Mouse (Mus musculus): ENCODE measurements around the gene Gfod2. TPM values are rescaled to one million over a fixed set of nuclear protein-coding genes. Genes with fewer than 3 reads are reported as not detected.
A peak's percentile ranks its signal among the peaks of the same experiment; 100 is the strongest.

Gfod2 gene
- polyA plus RNA-seq, 1 experiment from 2014 or later = 11.8 TPM

DNA sequence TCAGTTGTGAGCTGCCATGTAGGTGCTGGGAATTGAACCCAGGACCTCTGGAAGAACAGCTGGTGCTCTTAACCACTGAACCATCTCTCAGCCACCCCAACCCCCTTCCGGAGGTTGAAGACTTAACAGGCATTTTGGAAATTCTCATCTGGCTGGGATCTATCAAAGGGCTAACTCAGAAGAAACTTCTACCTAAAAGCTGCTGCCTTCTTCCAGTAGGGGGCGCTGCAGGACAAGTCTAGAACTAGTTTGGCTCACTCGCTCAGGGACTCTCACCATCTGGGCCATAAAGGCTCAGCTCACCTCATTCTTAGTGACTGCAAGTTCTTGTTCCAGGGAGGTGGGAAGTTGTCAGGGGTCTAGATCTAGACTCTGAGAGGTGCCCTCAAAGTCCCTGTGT, 44.3 kb downstream of the Gfod2 start:
- H3K9me3 ChIP-seq (ENCODE audit: control insufficient read depth, low read length) = no peaks in the 10 kb centered on the region
- H3K9ac ChIP-seq (ENCODE audit: low read length) = no peak overlapping the region
- ATAC-seq (replicated peaks; ENCODE audit: low FRiP score, low TSS enrichment, low read depth) (peak; percentile 76; the same call in 1 of the 2 replicates), DNase-seq (ENCODE audit: low spot score) (peak; percentile 97)
- H3K36me3 ChIP-seq (ENCODE audit: control insufficient read depth, insufficient read depth, low read length) = no peaks in the 10 kb centered on the region
- H3K4me2 ChIP-seq (ENCODE audit: low read length) = no peak overlapping the region
- 5% methylated on average over 3 of the region's 3 CpGs for WGBS
- no peak overlapping the region for H3K27ac ChIP-seq (ENCODE audit: low read depth)
- H3K27me3 ChIP-seq (replicated peaks; ENCODE audit: control insufficient read depth, insufficient read depth, low read length) = no peaks in the 10 kb centered on the region
- H3K4me1 ChIP-seq (replicated peaks; ENCODE audit: control insufficient read depth, insufficient read depth, low read length) = no peaks in the 10 kb centered on the region
- no peak overlapping the region for H3K4me3 ChIP-seq (ENCODE audit: low read depth, low read length)

DNA sequence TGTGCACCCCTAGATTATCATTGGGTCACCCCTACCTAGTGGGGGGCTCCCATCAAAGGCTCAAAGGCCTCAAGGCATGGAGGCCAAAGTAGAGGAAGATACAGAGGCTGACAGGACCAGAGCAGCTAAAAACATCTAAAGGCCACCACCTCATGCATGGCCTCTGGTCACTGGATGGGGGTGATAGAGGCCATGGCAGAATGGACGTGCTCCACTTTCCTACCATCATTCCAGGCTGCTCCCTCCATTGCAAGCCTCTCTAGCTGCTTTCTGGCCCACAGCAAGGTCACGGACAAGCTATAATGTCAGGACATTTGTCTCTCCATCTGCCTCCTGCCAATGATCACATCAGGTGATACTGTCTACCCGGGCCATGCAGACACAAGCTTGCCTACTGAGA, 46.2 kb downstream of the Gfod2 start:
- no peak overlapping the region for H3K4me3 ChIP-seq (ENCODE audit: low read depth, low read length)
- H3K27me3 ChIP-seq (replicated peaks; ENCODE audit: control insufficient read depth, insufficient read depth, low read length) = no peaks in the 10 kb centered on the region
- no peak for DNase-seq (ENCODE audit: low spot score)
- no peaks in the 10 kb centered on the region for H3K36me3 ChIP-seq (ENCODE audit: control insufficient read depth, insufficient read depth, low read length)
- H3K9me3 ChIP-seq (ENCODE audit: control insufficient read depth, low read length) = no peaks in the 10 kb centered on the region
- H3K27ac ChIP-seq (ENCODE audit: low read depth) = no peak overlapping the region
- H3K4me1 ChIP-seq (replicated peaks; ENCODE audit: control insufficient read depth, insufficient read depth, low read length) = no peaks in the 10 kb centered on the region
- WGBS = 80% methylated on average over 3 of the region's 3 CpGs
- ATAC-seq (replicated peaks; ENCODE audit: low FRiP score, low TSS enrichment, low read depth) = no peak
- H3K4me2 ChIP-seq (ENCODE audit: low read length) = no peak overlapping the region
- H3K9ac ChIP-seq (ENCODE audit: low read length) = no peak overlapping the region

DNA sequence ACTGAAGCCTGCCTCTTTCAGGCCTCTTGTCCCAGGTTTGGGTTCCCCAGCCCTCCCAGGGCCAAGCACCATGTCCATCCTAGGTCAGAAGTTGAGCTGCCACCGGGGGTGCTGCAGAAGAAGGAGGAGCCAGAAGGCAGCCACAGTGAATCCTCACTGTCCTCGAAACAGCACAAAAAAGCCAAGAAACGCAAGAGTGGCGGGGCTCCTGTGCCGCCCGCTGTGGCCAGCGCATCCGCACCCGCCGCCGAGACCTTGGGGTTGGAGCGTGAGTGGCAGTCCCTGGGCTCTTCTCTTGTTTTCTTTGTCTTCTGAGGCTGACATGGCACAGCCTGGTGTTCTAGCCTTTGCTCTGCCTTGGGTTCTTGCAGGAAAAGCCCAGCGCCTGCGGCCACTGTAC, 49.1 kb downstream of the Gfod2 start:
- 0 out of 2 replicates have a peak, but pooled peaks cover 5% of the 10 kb centered on the region for H3K4me1 ChIP-seq (replicated peaks; ENCODE audit: control insufficient read depth, insufficient read depth, low read length)
- H3K4me2 ChIP-seq (ENCODE audit: low read length) = no peak overlapping the region
- DNase-seq (ENCODE audit: low spot score) = no peak
- H3K27ac ChIP-seq (ENCODE audit: low read depth) = no peak overlapping the region
- H3K9me3 ChIP-seq (ENCODE audit: control insufficient read depth, low read length) = no peaks in the 10 kb centered on the region
- no peaks in the 10 kb centered on the region; the same call in 1 of the 2 replicates for H3K36me3 ChIP-seq (ENCODE audit: control insufficient read depth, insufficient read depth, low read length)
- no peak for ATAC-seq (replicated peaks; ENCODE audit: low FRiP score, low TSS enrichment, low read depth)
- no peak overlapping the region for H3K9ac ChIP-seq (ENCODE audit: low read length)
- H3K4me3 ChIP-seq (ENCODE audit: low read depth, low read length) = no peak overlapping the region
- 70% methylated on average over 12 of the region's 14 CpGs for whole genome bisulfite sequencing
- no peaks in the 10 kb centered on the region for H3K27me3 ChIP-seq (replicated peaks; ENCODE audit: control insufficient read depth, insufficient read depth, low read length)

DNA sequence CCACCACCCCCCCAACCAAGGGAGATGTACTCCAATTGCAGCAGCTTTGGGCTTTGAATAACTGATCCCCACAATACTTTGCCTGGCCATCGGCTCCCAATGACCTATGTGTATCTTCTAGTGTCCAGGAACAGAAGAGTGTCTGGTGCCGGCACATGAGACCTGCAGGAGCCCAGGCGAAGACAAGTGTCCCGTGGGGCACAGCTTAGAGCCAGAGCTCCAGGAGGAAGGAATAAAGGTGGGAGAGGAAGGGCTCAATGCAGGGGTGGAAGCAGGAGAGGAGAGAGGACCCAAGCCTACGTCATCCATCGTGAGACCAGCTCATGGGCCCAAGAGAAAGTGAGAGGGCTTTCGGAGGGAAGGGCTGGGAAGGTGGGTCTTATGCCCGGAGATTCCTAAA, 49.8 kb downstream of the Gfod2 start:
- Histone ChIP-seq H3K4me2 (ENCODE audit: low read length) (no peak overlapping the region), H3K9me3 (ENCODE audit: control insufficient read depth, low read length) (no peaks in the 10 kb centered on the region), H3K4me3 (ENCODE audit: low read depth, low read length) (no peak overlapping the region), H3K9ac (ENCODE audit: low read length) (no peak overlapping the region), H3K36me3 (ENCODE audit: control insufficient read depth, insufficient read depth, low read length) (peaks cover 6% of the 10 kb centered on the region), H3K4me1 (replicated peaks; ENCODE audit: control insufficient read depth, insufficient read depth, low read length) (0 out of 2 replicates have a peak, but pooled peaks cover 5% of the 10 kb centered on the region), H3K27ac (ENCODE audit: low read depth) (no peak overlapping the region), H3K27me3 (replicated peaks; ENCODE audit: control insufficient read depth, insufficient read depth, low read length) (no peaks in the 10 kb centered on the region)
- 92% methylated on average over 8 of the region's 8 CpGs for WGBS
- no peak for DNase-seq (ENCODE audit: low spot score)
- no peak for ATAC-seq (replicated peaks; ENCODE audit: low FRiP score, low TSS enrichment, low read depth)

DNA sequence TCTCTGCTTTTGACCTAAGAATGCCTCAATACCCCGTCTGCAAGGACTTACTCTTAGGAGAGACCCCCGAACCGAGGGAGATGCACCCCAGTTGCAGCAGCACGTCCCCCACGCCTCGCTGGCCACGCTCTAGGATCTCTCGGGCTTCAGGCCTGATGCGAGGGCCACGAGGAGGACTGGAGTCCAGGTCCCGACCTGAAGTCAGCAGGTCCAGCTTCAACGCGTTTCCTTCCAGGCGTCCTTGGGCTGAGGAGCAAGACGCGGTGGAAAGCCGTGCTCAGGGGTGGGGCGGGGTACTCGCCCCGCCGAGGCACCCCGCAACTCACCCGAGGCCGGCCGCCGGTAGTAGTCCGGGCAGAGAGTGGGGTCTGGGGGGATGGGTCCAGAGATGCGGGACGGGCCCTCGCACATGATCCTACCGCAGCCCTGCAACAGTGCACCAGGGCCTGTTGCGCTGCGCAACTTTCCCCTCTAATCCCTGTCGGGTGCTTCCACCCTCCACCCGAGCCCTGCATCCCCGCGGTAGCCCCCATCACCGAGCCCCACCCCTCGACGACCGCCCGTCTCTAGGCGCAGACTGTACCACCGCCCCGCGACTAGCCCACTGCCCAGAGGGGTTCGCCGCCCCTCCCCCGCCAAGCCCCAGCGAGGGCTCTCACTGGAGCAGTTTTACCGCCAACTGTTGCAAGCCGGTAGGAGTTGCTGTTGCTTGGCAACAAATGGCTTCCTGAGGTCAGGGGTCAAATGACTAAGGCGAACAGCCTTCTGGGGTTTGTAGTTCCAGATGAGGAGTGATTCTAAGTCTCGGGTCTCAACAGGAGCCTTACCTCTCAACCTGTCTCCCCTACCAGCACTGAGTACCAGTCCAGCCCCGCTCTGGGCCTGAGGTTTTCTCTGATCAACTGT, 50.7 kb downstream of the Gfod2 start, which contains the start of the genes 4933405L10Rik and Enkd1:
Gene 4933405L10Rik, plus strand, starts transcription at position 158 of the 906 bp plus-strand sequence.
Gene Enkd1, minus strand, starts transcription at position 713 of the 906 bp plus-strand sequence.
- WGBS = under 1% methylated on average over 53 of the region's 55 CpGs
- Histone ChIP-seq H3K36me3 (ENCODE audit: control insufficient read depth, insufficient read depth, low read length) (peaks cover 13% of the 10 kb centered on the region), H3K4me3 (ENCODE audit: low read depth, low read length) (peak within 1 kb of the TSS; percentile 82), H3K27ac (ENCODE audit: low read depth) (no peak within 1 kb of the TSS), H3K27me3 (replicated peaks; ENCODE audit: control insufficient read depth, insufficient read depth, low read length) (no peaks in the 10 kb centered on the region), H3K4me2 (ENCODE audit: low read length) (peak within 1 kb of the TSS; percentile 95), H3K9me3 (ENCODE audit: control insufficient read depth, low read length) (no peaks in the 10 kb centered on the region), H3K4me1 (replicated peaks; ENCODE audit: control insufficient read depth, insufficient read depth, low read length) (0 out of 2 replicates have a peak, but pooled peaks cover 5% of the 10 kb centered on the region), H3K9ac (ENCODE audit: low read length) (peak within 1 kb of the TSS; percentile 59)
- peak; percentile 93 for DNase-seq (ENCODE audit: low spot score)
- peak; percentile 79 for ATAC-seq (replicated peaks; ENCODE audit: low FRiP score, low TSS enrichment, low read depth)

DNA sequence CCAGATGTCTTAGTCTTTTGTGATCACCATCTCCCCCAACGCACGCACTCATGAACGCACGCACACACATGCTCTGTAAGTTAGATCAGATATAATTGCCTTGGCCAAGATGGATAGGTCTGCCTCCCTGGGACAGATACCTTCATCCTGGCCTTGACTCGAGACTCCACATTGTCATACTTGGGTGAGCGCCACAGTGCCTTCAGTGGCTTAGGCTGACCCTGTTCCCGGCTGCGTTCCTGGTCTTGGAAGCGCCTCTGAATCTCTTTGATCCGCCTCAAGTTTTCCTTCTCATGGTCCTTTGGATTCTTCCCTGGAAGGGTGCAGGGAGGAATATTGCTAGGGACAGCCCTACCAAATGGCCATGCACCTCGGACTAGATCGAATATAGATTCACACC, 52.0 kb downstream of the Gfod2 start:
- WGBS = 80% methylated on average over 12 of the region's 12 CpGs

DNA sequence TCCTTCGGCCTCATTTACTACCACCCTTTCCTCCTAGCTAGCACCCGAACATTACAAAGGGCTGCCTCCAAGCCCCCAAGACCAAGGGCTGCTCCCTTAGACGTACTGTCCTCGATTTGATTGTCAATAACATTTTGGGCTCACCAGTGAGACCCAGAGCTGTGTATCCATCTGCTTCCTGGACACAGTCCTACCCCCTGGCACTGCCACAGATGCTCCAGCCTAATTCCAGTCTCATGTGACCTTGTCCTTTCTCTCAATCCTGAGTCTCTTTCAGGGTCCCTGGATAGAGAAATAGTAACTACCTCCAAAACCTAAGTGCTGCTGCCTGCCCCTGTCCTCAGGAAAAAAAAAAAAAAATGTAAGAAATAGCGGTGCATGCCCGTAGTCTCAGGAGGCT, 53.5 kb downstream of the Gfod2 start:
- Histone ChIP-seq H3K36me3 (ENCODE audit: control insufficient read depth, insufficient read depth, low read length) (peaks cover 13% of the 10 kb centered on the region), H3K9me3 (ENCODE audit: control insufficient read depth, low read length) (no peaks in the 10 kb centered on the region), H3K4me3 (ENCODE audit: low read depth, low read length) (no peak overlapping the region), H3K27ac (ENCODE audit: low read depth) (no peak overlapping the region), H3K4me2 (ENCODE audit: low read length) (no peak overlapping the region), H3K27me3 (replicated peaks; ENCODE audit: control insufficient read depth, insufficient read depth, low read length) (no peaks in the 10 kb centered on the region), H3K4me1 (replicated peaks; ENCODE audit: control insufficient read depth, insufficient read depth, low read length) (peaks cover 15% of the 10 kb centered on the region; the same call in 1 of the 2 replicates), H3K9ac (ENCODE audit: low read length) (no peak overlapping the region)
- no peak for ATAC-seq (replicated peaks; ENCODE audit: low FRiP score, low TSS enrichment, low read depth)
- 84% methylated on average over 6 of the region's 6 CpGs for WGBS
- no peak for DNase-seq (ENCODE audit: low spot score)

More for the DNA sequence above, 52.0 kb downstream of the Gfod2 start:
- ATAC-seq (replicated peaks; ENCODE audit: low FRiP score, low TSS enrichment, low read depth) = no peak
- Histone ChIP-seq H3K27ac (ENCODE audit: low read depth) (no peak overlapping the region), H3K4me3 (ENCODE audit: low read depth, low read length) (no peak overlapping the region), H3K4me1 (replicated peaks; ENCODE audit: control insufficient read depth, insufficient read depth, low read length) (0 out of 2 replicates have a peak, but pooled peaks cover 11% of the 10 kb centered on the region), H3K4me2 (ENCODE audit: low read length) (peak overlapping the region; percentile 95), H3K27me3 (replicated peaks; ENCODE audit: control insufficient read depth, insufficient read depth, low read length) (no peaks in the 10 kb centered on the region), H3K9ac (ENCODE audit: low read length) (no peak overlapping the region), H3K36me3 (ENCODE audit: control insufficient read depth, insufficient read depth, low read length) (peaks cover 13% of the 10 kb centered on the region), H3K9me3 (ENCODE audit: control insufficient read depth, low read length) (no peaks in the 10 kb centered on the region)
- no peak for DNase-seq (ENCODE audit: low spot score)

DNA sequence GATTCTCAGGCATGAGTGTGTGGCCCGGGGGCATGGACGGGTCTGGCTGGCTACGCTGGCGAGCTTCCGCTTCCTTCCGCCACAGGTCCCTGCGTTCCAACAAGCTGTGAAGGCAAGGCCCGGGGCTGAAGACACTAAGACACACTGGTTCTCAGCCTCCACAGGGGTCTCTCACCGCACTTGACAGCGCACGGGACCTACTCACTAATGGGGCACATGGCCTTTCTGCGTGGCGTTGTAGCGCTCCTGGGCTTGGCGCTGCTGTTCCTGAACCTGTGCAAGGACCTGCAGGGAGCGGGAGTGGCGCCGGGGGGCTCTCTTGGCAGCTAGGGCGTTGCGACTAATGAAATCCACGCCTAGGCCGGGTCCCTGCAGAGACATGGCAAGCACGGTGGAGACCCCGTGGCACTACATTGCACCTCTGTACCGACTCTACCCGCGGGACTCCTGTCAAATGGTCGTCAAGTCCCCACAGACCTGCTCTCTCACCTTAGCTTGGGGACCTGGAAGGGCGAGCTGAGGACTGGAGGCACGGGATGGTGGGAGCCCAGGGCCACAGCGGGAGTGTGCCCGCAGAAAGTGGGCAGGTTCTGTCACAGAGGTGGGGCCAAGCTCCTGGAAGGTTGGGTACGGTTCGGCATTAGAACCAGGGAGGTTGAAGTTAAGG, 54.2 kb downstream of the Gfod2 start:
- no peak overlapping the region for H3K9ac ChIP-seq (ENCODE audit: low read length)
- H3K27me3 ChIP-seq (replicated peaks; ENCODE audit: control insufficient read depth, insufficient read depth, low read length) = no peaks in the 10 kb centered on the region
- H3K36me3 ChIP-seq (ENCODE audit: control insufficient read depth, insufficient read depth, low read length) = peaks cover 13% of the 10 kb centered on the region
- DNase-seq (ENCODE audit: low spot score) (no peak), ATAC-seq (replicated peaks; ENCODE audit: low FRiP score, low TSS enrichment, low read depth) (no peak)
- H3K4me3 ChIP-seq (ENCODE audit: low read depth, low read length) = no peak overlapping the region
- peaks cover 17% of the 10 kb centered on the region; the same call in 1 of the 2 replicates for H3K4me1 ChIP-seq (replicated peaks; ENCODE audit: control insufficient read depth, insufficient read depth, low read length)
- H3K27ac ChIP-seq (ENCODE audit: low read depth) = no peak overlapping the region
- 92% methylated on average over 34 of the region's 34 CpGs for WGBS
- H3K4me2 ChIP-seq (ENCODE audit: low read length) = no peak overlapping the region
- H3K9me3 ChIP-seq (ENCODE audit: control insufficient read depth, low read length) = no peaks in the 10 kb centered on the region

Measured in intestine, embryonic 14.5 days (tissue).